Mouse (Mus musculus): ENCODE data around the gene Tex10.

Tex10 gene

GRCm38 (mm10) chr4:48472792-48473650, at the start of gene Tex10:
Gene Tex10 (minus strand): TSS chr4:48473459.
- DNase-seq (ENCODE audit: low spot score in 2 of 2), result peak; percentile 88 to 92

GRCm38 (mm10) chr4:48510861-48511260, 37.6 kb upstream of the Tex10 start:
- DNase-seq (ENCODE audit: low spot score in 2 of 2), result no peak

- DNase-seq (ENCODE audit: low spot score in 2 of 2), result no peak
These were observed 19.3 kb upstream of the Tex10 start for GRCm38 (mm10) chr4:48492510-48492909.

GRCm38 (mm10) chr4:48491290-48491743, 18.1 kb upstream of the Tex10 start:
- no peak for DNase-seq (ENCODE audit: low spot score in 2 of 2)

GRCm38 (mm10) chr4:48488916-48489315, 15.7 kb upstream of the Tex10 start:
- no peak for DNase-seq (ENCODE audit: low spot score in 2 of 2)

- no peak for DNase-seq (ENCODE audit: low spot score in 2 of 2)
These were observed 8.0 kb upstream of the Tex10 start for GRCm38 (mm10) chr4:48481287-48481686.

GRCm38 (mm10) chr4:48473651-48474011, 372 bp upstream of the Tex10 start:
- no peak for DNase-seq (ENCODE audit: low spot score in 2 of 2)

GRCm38 (mm10) chr4:48472052-48472791, 1.0 kb downstream of the Tex10 start:
- DNase-seq (ENCODE audit: low spot score in 2 of 2), result no peak

GRCm38 (mm10) chr4:48470977-48471376, 2.3 kb downstream of the Tex10 start:
- no peak for DNase-seq (ENCODE audit: low spot score in 2 of 2)

- DNase-seq (ENCODE audit: low spot score in 2 of 2), result no peak
These were observed 12.2 kb downstream of the Tex10 start for GRCm38 (mm10) chr4:48461060-48461459.

GRCm38 (mm10) chr4:48458436-48458835, 14.8 kb downstream of the Tex10 start:
- no peak for DNase-seq (ENCODE audit: low spot score in 2 of 2)

- no peak for DNase-seq (ENCODE audit: low spot score in 2 of 2)
These were observed 19.0 kb downstream of the Tex10 start for GRCm38 (mm10) chr4:48454106-48454773.

GRCm38 (mm10) chr4:48428054-48428453, 45.2 kb downstream of the Tex10 start:
- DNase-seq (ENCODE audit: low spot score in 2 of 2), result no peak

GRCm38 (mm10) chr4:48427413-48427812, 45.8 kb downstream of the Tex10 start:
- DNase-seq (ENCODE audit: low spot score in 2 of 2), result no peak

- no peak for DNase-seq (ENCODE audit: low spot score in 2 of 2)
These were observed 49.5 kb downstream of the Tex10 start for GRCm38 (mm10) chr4:48423738-48424137.

- DNase-seq (ENCODE audit: low spot score in 2 of 2), result no peak
These were observed 50.6 kb downstream of the Tex10 start for GRCm38 (mm10) chr4:48422633-48423032.

GRCm38 (mm10) chr4:48418831-48419468, 54.3 kb downstream of the Tex10 start:
- no peak for DNase-seq (ENCODE audit: low spot score in 2 of 2)

GRCm38 (mm10) chr4:48415838-48416335, 57.4 kb downstream of the Tex10 start:
- DNase-seq (ENCODE audit: low spot score in 2 of 2), result no peak

GRCm38 (mm10) chr4:48413473-48413872, 59.8 kb downstream of the Tex10 start:
- DNase-seq (ENCODE audit: low spot score in 2 of 2), result no peak

- DNase-seq (ENCODE audit: low spot score in 2 of 2), result peak in 1 of 2 experiments; percentile 33
These were observed 65.8 kb downstream of the Tex10 start for GRCm38 (mm10) chr4:48407350-48408039.

Measured in urinary bladder, postnatal 4 days (tissue).